Mouse (Mus musculus) heart, adult 2 months (tissue): ENCODE results near the gene Pmpcb.

Source experiments
- CTCF ChIP-seq: fragments of 200-600 bp; IDR thresholded peaks from 2 replicates; pipeline ENCODE4 v1.8.1; 2022; ENCODE audit warnings: antibody characterized with exemption, mild to moderate bottlenecking, moderate library complexity
- EP300 ChIP-seq: fragments of 200-500 bp; IDR thresholded peaks from 2 replicates; pipeline ENCODE4 v1.6.1; 2011; ENCODE audit warnings: low read depth, low read length, control low read depth; ENCODE audit not compliant: insufficient read depth
- POLR2A ChIP-seq: fragments of 200-500 bp; IDR thresholded peaks from 2 replicates; pipeline ENCODE4 v1.6.1; 2011; ENCODE audit warnings: mild to moderate bottlenecking, low read depth, low read length, control low read depth; ENCODE audit not compliant: insufficient read depth

- TF ChIP-seq POLR2A (no peak), EP300 (no peak), CTCF (no peak)
Measured at GRCm38 (mm10) chr5:21792166-21792565, 55.2 kb downstream of the Pmpcb start.
